Mouse (Mus musculus) forebrain, postnatal 0 days (tissue): Measurements from ENCODE around the gene Xpo6. TPM values are rescaled to one million over a fixed set of nuclear protein-coding genes. Genes with fewer than 3 reads are reported as not detected.

Experiments
- ATAC-seq: fragments of 200-750 bp; cut with Nextera tagmentation; 2 replicates; pipeline ENCODE4 v1.8.0; 2017; ENCODE audit warnings: mild to moderate bottlenecking, moderate library complexity
- DNase-seq: peaks from one replicate; pipeline ENCODE4 v3.0.0-alpha.2; 2015
- H3K27ac ChIP-seq: fragments of 300-500 bp; sonication (generic); 2 replicates; pipeline ENCODE4 v1.5.1; 2014; ENCODE audit warnings: low read depth, mild to moderate bottlenecking, antibody characterized with exemption, low read length, moderate library complexity, mixed read lengths
- H3K27me3 ChIP-seq: fragments of 300-500 bp; sonication (generic); 2 replicates; pipeline ENCODE4 v1.6.1; 2014; ENCODE audit warnings: mild to moderate bottlenecking, low read length, mixed read lengths; ENCODE audit not compliant: insufficient read depth
- H3K36me3 ChIP-seq: fragments of 300-500 bp; sonication (generic); 2 replicates; pipeline ENCODE4 v1.6.1; 2014; ENCODE audit warnings: mild to moderate bottlenecking, moderate library complexity; ENCODE audit not compliant: insufficient read depth
- H3K4me1 ChIP-seq: fragments of 300-500 bp; sonication (generic); 2 replicates; pipeline ENCODE4 v1.6.1; 2014; ENCODE audit warnings: antibody characterized with exemption; ENCODE audit not compliant: insufficient read depth
- H3K4me2 ChIP-seq: fragments of 300-500 bp; sonication (generic); 2 replicates; pipeline ENCODE4 v1.6.1; 2014; ENCODE audit warnings: low read depth, mild to moderate bottlenecking, moderate library complexity
- H3K4me3 ChIP-seq: fragments of 300-500 bp; sonication (generic); 2 replicates; pipeline ENCODE4 v1.5.1; 2014; ENCODE audit warnings: low read depth, low read length, mixed read lengths
- H3K9ac ChIP-seq: fragments of 300-500 bp; sonication (generic); 2 replicates; pipeline ENCODE4 v1.6.1; 2014; ENCODE audit warnings: mild to moderate bottlenecking
- H3K9me3 ChIP-seq: fragments of 300-500 bp; sonication (generic); 2 replicates; pipeline ENCODE4 v1.6.1; 2016; ENCODE audit warnings: low read length
- CTCF ChIP-seq: sonication (generic); IDR thresholded peaks from 2 replicates; pipeline ENCODE4 v1.5.1; 2016; ENCODE audit warnings: antibody characterized with exemption, control low read depth, low read depth
- WGBS: fragments of 180-500 bp; shearing (Covaris S2); extraction: QIAGEN DNeasy Blood & Tissue Kit; methylation state at CpG from one replicate; pipeline ENCODE4 v1.1.7; 2014; 5-methylcytosine and 5-hydroxymethylcytosine counted together
- polyA plus RNA-seq: library from polyadenylated mRNA; unstranded; fragments of >200 nt; fragmentation: Nextera tagmentation; extraction: Ambion mirVana; gene quantifications from 2 replicates; pipeline ENCODE4 v1.2.1, GENCODE M21; 2015
- total RNA-seq: library from RNA; depleted of rRNA; stranded (reverse); fragments of >200 nt; gene quantifications from 2 replicates; pipeline ENCODE4 v1.2.3, GENCODE M21; 2014; rRNA removed

Gene Xpo6
- total RNA-seq = 70.6 and 81.4 TPM in 2 replicates
- polyA plus RNA-seq = 29.8 and 42.8 TPM in 2 replicates

GRCm38 (mm10) chr7:126200178-126200996 lies at the start of gene Xpo6:
Gene Xpo6 (minus strand): TSS chr7:126200501.
- WGBS = under 1% methylated on average over 54 of the region's 57 CpGs
- no peaks in the 10 kb centered on the region for H3K27me3 ChIP-seq
- H3K27ac ChIP-seq = peak within 1 kb of the TSS; percentile 93
- H3K9ac ChIP-seq = peak within 1 kb of the TSS; percentile 99
- no peaks in the 10 kb centered on the region for H3K36me3 ChIP-seq
- peak within 1 kb of the TSS; percentile 71 for H3K4me2 ChIP-seq
- no peaks in the 10 kb centered on the region for H3K9me3 ChIP-seq
- peak; percentile 94 for ATAC-seq
- DNase-seq = peak; percentile 96
- TF ChIP-seq CTCF = peak; percentile 25; the same call in 1 of the 2 replicates
- peaks cover 15% of the 10 kb centered on the region for H3K4me1 ChIP-seq
- peak within 1 kb of the TSS; percentile 99 for H3K4me3 ChIP-seq

DNA sequence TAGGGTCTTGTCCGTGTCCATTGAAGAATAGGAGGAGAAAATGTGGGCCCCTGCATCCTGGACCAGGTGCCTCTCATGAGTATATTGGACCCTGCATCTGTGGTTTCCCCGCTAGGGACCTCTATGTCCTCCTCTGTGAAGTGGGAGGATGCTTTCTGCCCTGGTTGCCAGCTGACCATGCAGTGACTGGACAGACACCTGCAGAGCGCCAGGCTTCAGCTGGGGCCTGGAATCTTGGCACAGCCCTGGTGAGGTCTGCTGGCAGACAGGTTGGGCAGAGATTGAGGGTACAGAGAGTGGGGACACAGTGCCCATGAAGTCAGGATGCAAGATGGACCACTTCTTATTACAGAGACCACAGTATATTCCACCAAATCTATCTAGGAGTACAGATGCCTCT lies 49.7 kb upstream of the Xpo6 start:
- H3K27ac ChIP-seq = no peak overlapping the region
- 84% methylated on average over 3 of the region's 3 CpGs for WGBS
- H3K4me1 ChIP-seq = no peaks in the 10 kb centered on the region
- H3K9me3 ChIP-seq = no peaks in the 10 kb centered on the region
- ATAC-seq = no peak
- H3K4me2 ChIP-seq = no peak overlapping the region
- no peak for DNase-seq
- no peak overlapping the region for H3K9ac ChIP-seq
- TF ChIP-seq CTCF = no peak
- H3K27me3 ChIP-seq = no peaks in the 10 kb centered on the region
- H3K4me3 ChIP-seq = no peak overlapping the region
- no peaks in the 10 kb centered on the region for H3K36me3 ChIP-seq

DNA sequence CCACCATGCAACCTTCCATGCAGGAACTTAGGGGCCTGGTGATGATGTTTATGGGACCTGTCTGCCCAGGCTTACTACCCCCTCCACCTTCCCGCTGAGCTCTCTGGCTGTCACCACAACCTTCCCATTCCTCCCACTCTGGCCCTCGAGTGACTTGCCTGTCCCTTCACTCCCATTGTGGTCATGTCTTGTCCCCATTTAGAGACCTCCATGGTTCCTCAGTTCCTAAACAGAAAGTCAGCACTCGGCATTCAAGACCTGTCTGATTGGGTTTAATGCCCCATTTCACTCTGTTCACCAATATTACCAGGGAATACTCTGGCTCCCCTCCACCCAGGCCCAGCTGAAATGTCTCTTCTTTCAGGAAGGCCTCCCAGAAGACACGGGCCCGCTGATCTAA lies 48.8 kb upstream of the Xpo6 start:
- TF ChIP-seq CTCF = no peak
- DNase-seq = no peak
- no peaks in the 10 kb centered on the region for H3K9me3 ChIP-seq

GRCm38 (mm10) chr7:126248641-126249141 lies 48.4 kb upstream of the Xpo6 start:
- Histone ChIP-seq H3K4me2 (peak overlapping the region; percentile 36), H3K9ac (no peak overlapping the region), H3K36me3 (no peaks in the 10 kb centered on the region), H3K9me3 (no peaks in the 10 kb centered on the region), H3K4me3 (no peak overlapping the region; the same call in 1 of the 2 replicates), H3K27me3 (no peaks in the 10 kb centered on the region), H3K4me1 (no peaks in the 10 kb centered on the region), H3K27ac (no peak overlapping the region)
- DNase-seq (no peak), ATAC-seq (no peak)
- 46% methylated on average over 17 of the region's 17 CpGs for WGBS
- no peak for TF ChIP-seq CTCF

More for the DNA sequence above, 48.8 kb upstream of the Xpo6 start:
- ATAC-seq = no peak
- H3K36me3 ChIP-seq = no peaks in the 10 kb centered on the region
- no peak overlapping the region for H3K9ac ChIP-seq
- H3K4me3 ChIP-seq = no peak overlapping the region
- H3K4me1 ChIP-seq = no peaks in the 10 kb centered on the region
- no peaks in the 10 kb centered on the region for H3K27me3 ChIP-seq
- H3K4me2 ChIP-seq = no peak overlapping the region
- WGBS = 74% methylated on average over 4 of the region's 5 CpGs
- no peak overlapping the region for H3K27ac ChIP-seq

DNA sequence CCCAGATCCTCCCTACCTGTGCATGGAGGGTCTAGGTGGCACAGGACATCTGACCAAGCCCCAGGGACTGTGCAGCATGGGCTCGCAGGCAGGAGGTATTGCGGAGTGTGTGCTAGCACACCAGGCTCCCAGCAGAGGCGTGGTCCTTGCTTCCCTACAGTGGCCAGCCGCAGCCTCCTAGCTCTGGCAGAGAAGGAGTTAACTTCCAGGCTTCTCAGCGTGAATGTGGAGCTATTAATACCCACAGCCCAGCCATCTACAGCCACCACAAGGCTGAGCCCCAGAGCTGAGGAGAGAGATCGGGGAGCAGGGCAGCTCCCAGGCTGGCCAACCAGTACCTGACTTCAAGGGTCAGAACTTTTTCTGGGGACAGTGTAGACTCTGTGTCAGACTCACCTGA lies 47.8 kb upstream of the Xpo6 start:
- Histone ChIP-seq H3K27ac (no peak overlapping the region), H3K4me3 (peak overlapping the region; percentile 16), H3K9me3 (no peaks in the 10 kb centered on the region), H3K27me3 (no peaks in the 10 kb centered on the region), H3K36me3 (no peaks in the 10 kb centered on the region), H3K9ac (no peak overlapping the region), H3K4me1 (no peaks in the 10 kb centered on the region), H3K4me2 (peak overlapping the region; percentile 36)
- TF ChIP-seq CTCF = no peak
- WGBS = 5% methylated on average over 6 of the region's 6 CpGs
- peak; percentile 34; the same call in 1 of the 2 replicates for ATAC-seq
- peak; percentile 13 for DNase-seq

DNA sequence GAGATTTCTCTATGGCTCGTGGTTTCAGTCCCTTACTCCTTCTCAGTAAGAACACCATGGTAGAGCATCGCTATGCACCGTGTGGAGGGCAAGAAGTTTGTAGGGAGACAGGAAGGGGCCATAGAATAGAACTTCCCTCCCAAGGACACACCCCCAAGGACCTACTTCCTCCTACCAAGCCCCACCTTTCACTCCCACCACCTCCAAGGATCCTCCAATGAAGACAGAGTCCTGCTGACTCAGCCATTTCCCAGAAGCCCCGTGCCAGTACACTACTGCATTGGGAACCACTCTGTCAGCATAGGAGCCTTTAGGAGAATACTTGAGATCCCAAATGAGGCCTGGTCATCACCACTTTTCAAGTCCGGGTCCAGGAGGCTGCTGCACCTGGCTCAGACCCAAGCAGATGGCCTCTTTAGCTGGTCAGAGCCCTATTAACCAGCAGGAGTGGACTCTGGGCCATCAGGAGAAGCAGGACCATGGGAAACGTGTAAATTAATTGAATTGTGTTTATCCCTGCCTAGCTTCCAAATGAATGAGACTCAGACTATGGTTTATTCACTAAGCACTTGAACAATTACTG lies 44.0 kb upstream of the Xpo6 start:
- Histone ChIP-seq H3K4me2 (no peak overlapping the region), H3K9me3 (no peaks in the 10 kb centered on the region), H3K4me3 (no peak overlapping the region), H3K4me1 (no peaks in the 10 kb centered on the region), H3K27ac (no peak overlapping the region), H3K36me3 (no peaks in the 10 kb centered on the region), H3K9ac (no peak overlapping the region), H3K27me3 (no peaks in the 10 kb centered on the region)
- TF ChIP-seq CTCF = no peak
- WGBS = 68% methylated on average over 6 of the region's 6 CpGs
- ATAC-seq = no peak
- no peak for DNase-seq
